In genomic region chr5:65131211-65131879, GRCm38 (mm10) we compare ENCODE assay signal across 8 mouse cellular contexts. TPM values are rescaled to one million over a fixed set of nuclear protein-coding genes. Genes with fewer than 3 reads are reported as not detected.
DNase-seq lines count a peak whose midpoint lies in the region; ATAC-seq and TF ChIP-seq lines count a peak whose summit lies in the region.

No protein-coding gene starts in this region.

- no peaks in the 10 kb centered on the region for H3K36me3 ChIP-seq in kidney, adult 2 months (ENCODE audit: control insufficient read depth, insufficient read depth, low read length)
- no peaks in the 10 kb centered on the region for H3K36me3 ChIP-seq in heart, postnatal 0 days (replicated peaks; ENCODE audit: control insufficient read depth, insufficient read depth, low read length)
- no peaks in the 10 kb centered on the region for H3K36me3 ChIP-seq in limb, embryonic 15.5 days

- peak overlapping the region; percentile 44 for H3K4me3 ChIP-seq in kidney, adult 2 months (ENCODE audit: insufficient read depth, low read depth, low read length)
- peak overlapping the region; percentile 46 for H3K4me3 ChIP-seq in heart, postnatal 0 days (ENCODE audit: low read depth, low read length)
- peak overlapping the region; percentile 38 for H3K4me3 ChIP-seq in limb, embryonic 15.5 days

- peak overlapping the region; percentile 21; the same call in 1 of the 2 replicates for H3K9ac ChIP-seq in heart, postnatal 0 days (replicated peaks; ENCODE audit: low read depth, low read length)
- no peak overlapping the region for H3K9ac ChIP-seq in limb, embryonic 15.5 days

- 33% methylated on average over 20 of the region's 20 CpGs for WGBS in kidney, adult 2 months
- 31% methylated on average over 20 of the region's 20 CpGs for WGBS in heart, postnatal 0 days
- 19% methylated on average over 20 of the region's 20 CpGs for WGBS in limb, embryonic 15.5 days

- peaks cover 8% of the 10 kb centered on the region; the same call in 1 of the 2 replicates for H3K4me1 ChIP-seq in kidney, adult 2 months (ENCODE audit: control insufficient read depth, insufficient read depth, low read length)
- peaks cover 3% of the 10 kb centered on the region; the same call in 1 of the 2 replicates for H3K4me1 ChIP-seq in heart, postnatal 0 days (ENCODE audit: control insufficient read depth, insufficient read depth)
- H3K4me1 ChIP-seq in limb, embryonic 15.5 days, result peaks cover 6% of the 10 kb centered on the region

- peak overlapping the region; percentile 66 for H3K4me2 ChIP-seq in heart, postnatal 0 days (ENCODE audit: low read depth, low read length)
- peak overlapping the region; percentile 54 for H3K4me2 ChIP-seq in limb, embryonic 15.5 days

- no peak for TF ChIP-seq CTCF in kidney, adult 2 months (conservative IDR thresholded peaks at IDR 0.05; ENCODE audit: insufficient read depth, insufficient read length, low read depth, low read length)
- no peak for TF ChIP-seq CTCF in heart, postnatal 0 days (IDR thresholded peaks at IDR 0.05; ENCODE audit: low read depth)

- TF ChIP-seq POLR2A in kidney, adult 2 months (IDR thresholded peaks at IDR 0.05; ENCODE audit: low read depth, low read length), result no peak

- no peaks in the 10 kb centered on the region for H3K9me3 ChIP-seq in heart, postnatal 0 days (replicated peaks; ENCODE audit: control insufficient read depth, low read length)
- no peaks in the 10 kb centered on the region for H3K9me3 ChIP-seq in limb, embryonic 15.5 days

- no peak for DNase-seq in kidney, adult 2 months
- no peak for DNase-seq in kidney, postnatal 4 days
- DNase-seq in cerebellum, postnatal 14 days, result peak; percentile 66 to 74
- DNase-seq in heart, postnatal 0 days (ENCODE audit: low spot score), result no peak
- peak; percentile 45 to 55 for DNase-seq in right cerebral cortex, postnatal 10 days (ENCODE audit: low spot score in 2 of 2)
- no peak for DNase-seq in thymus, postnatal 0 days (ENCODE audit: low spot score)
- DNase-seq in MN1 (ENCODE audit: low spot score), result no peak

- H3K27ac ChIP-seq in kidney, adult 2 months (ENCODE audit: insufficient read depth, low read depth, low read length), result no peak overlapping the region
- H3K27ac ChIP-seq in heart, postnatal 0 days (ENCODE audit: low read depth), result no peak overlapping the region
- H3K27ac ChIP-seq in limb, embryonic 15.5 days, result no peak overlapping the region

- no peak for ATAC-seq in heart, postnatal 0 days (ENCODE audit: insufficient read depth, low read depth)
- ATAC-seq in limb, embryonic 15.5 days (ENCODE audit: insufficient number of reproducible peaks, low FRiP score, low TSS enrichment, low read depth), result no peak

- no peaks in the 10 kb centered on the region for H3K27me3 ChIP-seq in kidney, adult 2 months (replicated peaks; ENCODE audit: control insufficient read depth, insufficient read depth, low read length)
- H3K27me3 ChIP-seq in heart, postnatal 0 days (ENCODE audit: control insufficient read depth, insufficient read depth, low read length), result no peaks in the 10 kb centered on the region
- no peaks in the 10 kb centered on the region for H3K27me3 ChIP-seq in limb, embryonic 15.5 days

- TF ChIP-seq EP300 in heart, postnatal 0 days (IDR thresholded peaks at IDR 0.05; ENCODE audit: low read depth), result no peak

RNA-seq across cellular contexts. Expression of gene Klhl5, which starts 24.0 kb away (rescaled TPM):
- polyA plus RNA-seq in kidney, adult 2 months (2012; rRNA removed), result 24.8 and 25.2 TPM in 2 replicates
- 7.9 and 10.0 TPM in 2 replicates for total RNA-seq in heart, postnatal 0 days (2014; rRNA removed; ENCODE audit: low replicate concordance)
- polyA plus RNA-seq in heart, postnatal 0 days (2015; fragmentation: Nextera tagmentation; extraction: Ambion mirVana), result 9.7 and 10.1 TPM in 2 replicates
- 13.3 and 17.6 TPM in 2 replicates for polyA plus RNA-seq in limb, embryonic 15.5 days (2015; fragmentation: Nextera tagmentation; extraction: Ambion mirVana)
- polyA plus RNA-seq in thymus, postnatal 0 days (2015; fragmentation: Nextera tagmentation; extraction: Ambion mirVana), result 9.6 and 10.1 TPM in 2 replicates

RNA-seq across cellular contexts. Expression of gene Tmem156, which starts 39.4 kb away (rescaled TPM):
- 0.11 and 0.19 TPM in 2 replicates for polyA plus RNA-seq in kidney, adult 2 months (2012; rRNA removed)
- total RNA-seq in heart, postnatal 0 days (2014; rRNA removed; ENCODE audit: low replicate concordance), result not detected in 2 replicates
- 0.16 and 0.19 TPM in 2 replicates for polyA plus RNA-seq in heart, postnatal 0 days (2015; fragmentation: Nextera tagmentation; extraction: Ambion mirVana)
- 0.55 and 1.2 TPM in 2 replicates for polyA plus RNA-seq in limb, embryonic 15.5 days (2015; fragmentation: Nextera tagmentation; extraction: Ambion mirVana)
- 8.5 and 11.4 TPM in 2 replicates for polyA plus RNA-seq in thymus, postnatal 0 days (2015; fragmentation: Nextera tagmentation; extraction: Ambion mirVana)

Comparison
In these comparisons a context has a peak if more than half of its experiments do, and no peak if none do; other contexts are left out.
1. DNase-seq: peak in cerebellum, postnatal 14 days (2 of 2) and right cerebral cortex, postnatal 10 days (2 of 2); none in kidney, adult 2 months (single experiment), kidney, postnatal 4 days (0 of 2), heart, postnatal 0 days (single experiment), thymus, postnatal 0 days (single experiment) and MN1 (single experiment).
2. Peak in every context shown above with its lines, with median percentiles within 50 percentile points of each other: H3K4me3 ChIP-seq.